ENCODE assay signal across 24 mouse cellular contexts in genomic region chr4:63008822-63009221, GRCm38 (mm10). TPM values are rescaled to one million over a fixed set of nuclear protein-coding genes. Genes with fewer than 3 reads are reported as not detected.
DNase-seq lines count a peak whose midpoint lies in the region; ATAC-seq and TF ChIP-seq lines count a peak whose summit lies in the region.
"Had no signal": no experiment of that assay in that cellular context is flagged by ENCODE, and none has a peak within 500 bp of the region (broad histone marks: within the 10 kb centered on the region; RNA-seq: fewer than 3 reads in every experiment).

No protein-coding gene starts in this region.

- peak; percentile 59; the same call in 1 of the 2 replicates for ATAC-seq in intestine, postnatal 0 days
- ATAC-seq: hindbrain, embryonic 16.5 days; Patski had no signal

- DNase-seq in heart, adult 11 months = peak; percentile 60
- DNase-seq in heart, postnatal 4 days = no peak
- DNase-seq in testis, postnatal 10 days (ENCODE audit: low spot score) = peak; percentile 19
- DNase-seq in testis, postnatal 14 days (ENCODE audit: low spot score) = no peak
- DNase-seq in gastrocnemius, postnatal 36 days = no peak
- DNase-seq in thymus, postnatal 25 days = no peak
- DNase-seq: adrenal gland, postnatal 10 days; adrenal gland, postnatal 36 days; B cell, adult 2 months; cerebellum, adult 18-20 months; cerebellum, adult 9-10 months; gastrocnemius, postnatal 25 days had no signal

- no peak overlapping the region for H3K4me2 ChIP-seq in intestine, postnatal 0 days (replicated peaks; ENCODE audit: low read depth)
- H3K4me2 ChIP-seq: embryonic facial prominence, embryonic 13.5 days; forebrain, embryonic 12.5 days; forebrain, embryonic 15.5 days; heart, embryonic 11.5 days; hindbrain, embryonic 13.5 days had no signal

- WGBS in intestine, postnatal 0 days = 44% methylated on average over 3 of the region's 3 CpGs

- H3K9ac ChIP-seq in intestine, postnatal 0 days (ENCODE audit: low read depth, low read length) = no peak overlapping the region
- H3K9ac ChIP-seq: embryonic facial prominence, embryonic 13.5 days; forebrain, embryonic 12.5 days; forebrain, embryonic 15.5 days; hindbrain, embryonic 13.5 days had no signal

- peaks cover 11% of the 10 kb centered on the region for H3K4me1 ChIP-seq in intestine, postnatal 0 days (replicated peaks; ENCODE audit: control insufficient read depth, insufficient read depth, low read length)
- H3K4me1 ChIP-seq: hindbrain, embryonic 10.5 days had no signal

- no peaks in the 10 kb centered on the region for H3K9me3 ChIP-seq in intestine, postnatal 0 days (ENCODE audit: control insufficient read depth)
- H3K9me3 ChIP-seq: embryonic facial prominence, embryonic 13.5 days; forebrain, embryonic 12.5 days; forebrain, embryonic 15.5 days; hindbrain, embryonic 10.5 days; hindbrain, embryonic 13.5 days had no signal

- no peaks in the 10 kb centered on the region for H3K27me3 ChIP-seq in intestine, postnatal 0 days (replicated peaks; ENCODE audit: control insufficient read depth, insufficient read depth, low read length)
- H3K27me3 ChIP-seq: embryonic facial prominence, embryonic 13.5 days; forebrain, embryonic 12.5 days; forebrain, embryonic 15.5 days; hindbrain, embryonic 13.5 days; Patski had no signal

- no peak for TF ChIP-seq CTCF in intestine, postnatal 0 days (IDR thresholded peaks at IDR 0.05; ENCODE audit: low read depth)

- H3K36me3 ChIP-seq in intestine, postnatal 0 days (ENCODE audit: control insufficient read depth, insufficient read depth) = no peaks in the 10 kb centered on the region
- H3K36me3 ChIP-seq: embryonic facial prominence, embryonic 13.5 days; forebrain, embryonic 12.5 days; forebrain, embryonic 15.5 days; G1E; hindbrain, embryonic 10.5 days; hindbrain, embryonic 13.5 days had no signal

- intact Hi-C loops in gastrocnemius, postnatal 36 days (cut with DNase I) = no loop called here

- H3K27ac ChIP-seq in intestine, postnatal 0 days (ENCODE audit: low read depth, low read length) = no peak overlapping the region
- H3K27ac ChIP-seq: embryonic facial prominence, embryonic 13.5 days; forebrain, embryonic 12.5 days; forebrain, embryonic 15.5 days; hindbrain, embryonic 10.5 days had no signal

- no peak overlapping the region for H3K4me3 ChIP-seq in intestine, postnatal 0 days (ENCODE audit: low read depth, low read length)
- H3K4me3 ChIP-seq: embryonic facial prominence, embryonic 13.5 days; erythroblast, embryonic 14.5 days; forebrain, embryonic 12.5 days; forebrain, embryonic 15.5 days; hindbrain, embryonic 10.5 days; hindbrain, embryonic 13.5 days had no signal

RNA-seq across cellular contexts. Expression of gene Zfp618, which starts 43.4 kb away (rescaled TPM):
- total RNA-seq in heart, postnatal 4 days (2021) = 1 to 10 TPM; 8.0 to 9.3 TPM
- 2.6 and 5.6 TPM in 2 replicates for polyA plus RNA-seq in intestine, postnatal 0 days (2015; fragmentation: Nextera tagmentation; extraction: Ambion mirVana)
- under 1 TPM; 0.27 to 0.31 TPM for total RNA-seq in gastrocnemius, postnatal 36 days (2021)
- total RNA-seq: CH12.LX had no signal
- polyA plus RNA-seq: erythroblast, embryonic 14.5 days; G1E had no signal

Comparison
In these comparisons a context has a peak if more than half of its experiments do, and no peak if none do; other contexts are left out.
1. DNase-seq: peak in heart, adult 11 months (single experiment) and testis, postnatal 10 days (single experiment); none in heart, postnatal 4 days (single experiment), testis, postnatal 14 days (single experiment), gastrocnemius, postnatal 36 days (0 of 2) and thymus, postnatal 25 days (single experiment).
2. RNA of gene Zfp618, which starts 43.4 kb away (total RNA-seq): 8.0 to 9.3 TPM in heart, postnatal 4 days; 0.27 to 0.31 TPM in gastrocnemius, postnatal 36 days; every median in the first group is over 4 times any median in the second.